Mouse (Mus musculus): ENCODE results near the gene Gm12830.

The Gm12830 gene

DNA sequence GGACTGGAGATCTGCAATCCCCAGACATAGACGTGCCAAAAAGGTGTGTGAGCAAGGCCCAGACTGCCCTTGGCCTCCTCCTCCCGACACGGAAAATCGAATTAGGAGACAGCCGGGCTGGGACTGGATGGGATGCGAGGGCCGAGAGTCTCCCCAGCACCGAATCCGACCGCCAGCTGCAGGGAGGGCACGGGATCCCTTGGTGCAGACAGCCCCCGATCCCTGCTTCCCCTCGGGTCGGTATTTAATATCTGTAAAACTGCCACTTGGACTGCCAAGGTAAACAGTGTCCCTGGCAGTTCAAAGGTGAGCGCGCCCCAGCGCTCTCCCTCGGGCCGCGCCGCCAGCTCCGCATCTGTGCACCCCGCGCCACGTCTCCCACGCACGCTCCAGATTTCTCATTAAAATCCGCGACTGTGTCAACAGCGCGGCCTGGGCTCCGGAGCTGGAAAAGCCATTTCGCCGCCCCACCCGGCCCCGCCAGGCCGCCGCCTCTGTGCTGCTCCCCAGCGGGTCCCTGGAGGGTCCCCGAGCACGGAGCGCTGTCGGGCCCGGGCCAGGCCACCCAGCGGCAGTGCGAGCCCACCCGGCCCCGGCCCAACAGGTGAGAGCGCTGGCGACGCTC is 21.7 kb downstream of the Gm12830 start:
- intact Hi-C loops (cut with DNase I), result no loop called here

DNA sequence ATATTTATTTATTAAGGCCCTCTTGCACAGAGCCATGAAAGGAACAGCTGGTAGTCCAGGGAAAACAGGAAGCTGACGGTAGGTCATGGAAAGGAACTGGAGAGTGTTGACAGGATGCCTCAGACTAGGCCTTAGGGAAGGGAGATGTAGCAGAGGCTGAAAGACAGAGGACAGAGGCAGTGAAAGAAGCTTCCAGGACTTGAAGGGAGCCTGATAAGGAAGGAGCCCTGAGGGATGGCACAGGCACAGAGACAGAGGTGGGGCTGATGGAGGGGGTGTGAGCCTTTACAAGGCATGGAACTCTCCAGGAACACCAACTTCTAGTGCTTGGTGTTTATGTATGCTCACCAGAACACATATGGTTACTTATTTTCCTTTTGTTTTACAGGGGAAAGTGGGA is 23.1 kb downstream of the Gm12830 start:
- intact Hi-C loops (cut with DNase I), result no loop called here

DNA sequence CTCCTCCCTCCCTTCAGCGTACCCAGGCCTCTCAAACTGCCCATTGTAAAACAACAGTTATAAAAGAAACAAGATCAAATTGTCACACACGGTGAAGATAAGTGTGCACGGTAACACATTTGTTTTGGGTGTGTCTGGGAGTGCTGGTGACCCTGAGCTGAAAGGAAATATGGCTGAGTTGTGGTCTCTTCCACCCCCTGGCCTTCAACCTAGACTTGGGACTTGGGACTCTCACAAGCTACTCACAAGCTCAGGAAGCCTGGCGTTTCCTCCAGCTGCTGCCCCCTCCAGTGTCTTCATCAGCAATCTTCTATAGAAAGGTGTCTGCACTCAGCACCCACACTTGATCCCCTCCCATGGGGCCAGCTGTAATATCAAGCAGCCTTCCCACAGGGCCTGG is 24.1 kb downstream of the Gm12830 start:
- intact Hi-C loops (cut with DNase I), result no loop called here

DNA sequence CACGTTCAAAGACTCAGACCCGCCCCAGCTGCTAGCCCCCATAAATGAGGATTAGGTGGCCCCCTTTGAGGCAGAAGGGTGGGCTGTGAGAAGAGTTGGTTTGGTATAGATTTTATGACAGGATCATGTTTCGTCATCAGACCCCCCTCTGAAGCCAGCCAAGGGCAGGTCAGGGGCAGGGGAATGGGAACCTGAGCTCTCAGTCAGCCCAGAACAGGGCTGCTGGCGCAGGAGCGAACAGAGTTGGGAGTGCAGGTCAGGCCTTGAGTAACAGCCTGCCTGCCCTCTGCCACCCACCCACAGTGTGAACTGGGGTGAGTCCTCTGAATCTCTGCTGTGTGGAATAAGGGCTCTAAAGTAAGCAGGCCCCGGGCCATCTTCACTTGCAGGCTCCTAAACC is 25.2 kb downstream of the Gm12830 start:
- intact Hi-C loops (cut with DNase I), result no loop called here

DNA sequence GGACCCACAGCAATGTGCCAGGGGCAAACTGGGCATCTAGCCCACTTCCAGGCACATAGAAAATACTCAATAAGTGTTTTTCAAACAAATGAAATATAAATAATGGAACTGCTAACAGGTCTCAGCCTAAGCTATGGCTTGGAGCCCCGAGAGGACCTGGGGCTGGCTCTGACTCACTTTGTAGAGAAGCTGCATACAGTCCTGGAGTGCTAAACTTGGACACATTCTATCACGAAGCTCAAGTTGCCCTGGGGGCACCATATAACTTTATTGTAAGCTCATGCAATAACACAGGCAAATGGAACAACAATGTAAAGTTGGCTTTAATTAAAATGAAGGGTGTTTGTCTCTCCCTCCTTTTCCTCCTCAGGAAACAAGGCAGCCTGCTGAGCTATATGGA is 32.4 kb downstream of the Gm12830 start:
- intact Hi-C loops (cut with DNase I), result no loop called here

DNA sequence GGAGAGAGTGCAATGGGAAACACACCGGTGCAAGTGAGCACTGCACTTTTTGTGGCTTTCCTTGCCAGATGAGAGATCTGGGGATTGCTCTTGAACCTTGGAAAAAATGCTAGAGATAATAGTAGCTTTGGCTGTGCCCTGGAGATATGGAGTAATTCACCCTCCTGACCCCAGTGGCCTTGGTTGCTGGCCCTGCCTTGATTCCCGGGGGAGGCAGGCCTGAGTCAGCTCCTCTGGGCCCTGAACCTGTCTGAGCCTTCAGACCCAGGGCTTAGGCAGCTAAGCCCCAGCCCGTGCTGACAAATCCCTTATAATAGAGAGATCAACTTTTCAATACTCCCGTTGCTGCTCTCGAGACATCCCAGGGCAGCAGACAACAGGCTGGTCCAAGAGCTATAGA is 36.9 kb downstream of the Gm12830 start:
- intact Hi-C loops (cut with DNase I), result no loop called here

DNA sequence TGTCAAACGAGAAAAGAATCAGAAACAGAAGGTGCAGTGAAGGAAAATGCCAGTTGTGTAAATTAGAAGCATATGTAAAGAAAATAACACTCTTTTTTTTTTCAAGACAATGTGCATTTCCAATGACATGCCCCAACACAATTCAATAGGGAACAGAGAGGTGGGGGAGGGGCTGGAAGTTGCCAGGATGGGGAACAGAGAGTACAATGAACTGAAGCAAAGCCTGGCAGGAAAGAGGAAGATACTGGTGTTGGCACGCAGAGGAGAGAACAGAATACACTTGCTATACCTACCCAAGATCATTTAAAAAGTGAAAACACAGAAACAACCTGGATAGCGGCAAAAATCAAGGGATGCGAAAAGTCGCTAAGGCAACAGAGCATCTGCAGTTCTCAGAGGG is 41.6 kb downstream of the Gm12830 start:
- intact Hi-C loops (cut with DNase I), result no loop called here

DNA sequence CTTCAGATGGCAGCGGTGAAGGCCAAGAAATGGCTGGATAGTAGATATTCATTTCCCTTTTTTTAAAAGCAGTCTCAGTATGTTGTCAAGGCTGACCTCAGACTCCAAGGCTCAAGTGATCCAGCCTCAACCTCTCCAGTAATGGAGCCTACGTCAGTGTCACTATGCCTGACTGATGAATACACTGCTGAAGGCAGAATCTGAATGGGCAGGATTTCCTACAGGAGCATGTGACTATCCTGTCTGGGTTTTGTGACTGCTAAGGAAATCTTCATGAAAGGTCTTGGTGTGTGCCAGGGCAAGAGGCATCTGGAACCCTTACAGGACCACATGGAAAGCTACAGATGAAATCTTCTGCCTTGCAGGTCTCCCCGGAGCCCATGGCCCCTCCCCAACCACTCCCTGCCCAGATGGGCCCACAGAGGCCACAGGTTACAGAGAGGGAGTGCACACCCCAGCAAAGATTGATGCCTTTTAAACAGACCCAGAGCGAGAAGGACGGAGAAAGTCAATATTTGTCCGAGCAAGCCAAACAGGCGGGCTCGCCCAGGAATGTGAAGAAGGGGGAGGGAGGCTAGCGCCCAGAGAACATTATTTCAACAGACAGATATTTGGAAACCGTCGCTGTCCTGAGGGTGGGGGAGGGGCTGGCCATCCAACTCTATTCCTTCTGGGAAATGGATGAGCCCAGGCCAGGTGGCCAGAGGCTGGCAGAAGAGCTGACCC is 48.4 kb downstream of the Gm12830 start:
- intact Hi-C loops (cut with DNase I), result no loop called here

DNA sequence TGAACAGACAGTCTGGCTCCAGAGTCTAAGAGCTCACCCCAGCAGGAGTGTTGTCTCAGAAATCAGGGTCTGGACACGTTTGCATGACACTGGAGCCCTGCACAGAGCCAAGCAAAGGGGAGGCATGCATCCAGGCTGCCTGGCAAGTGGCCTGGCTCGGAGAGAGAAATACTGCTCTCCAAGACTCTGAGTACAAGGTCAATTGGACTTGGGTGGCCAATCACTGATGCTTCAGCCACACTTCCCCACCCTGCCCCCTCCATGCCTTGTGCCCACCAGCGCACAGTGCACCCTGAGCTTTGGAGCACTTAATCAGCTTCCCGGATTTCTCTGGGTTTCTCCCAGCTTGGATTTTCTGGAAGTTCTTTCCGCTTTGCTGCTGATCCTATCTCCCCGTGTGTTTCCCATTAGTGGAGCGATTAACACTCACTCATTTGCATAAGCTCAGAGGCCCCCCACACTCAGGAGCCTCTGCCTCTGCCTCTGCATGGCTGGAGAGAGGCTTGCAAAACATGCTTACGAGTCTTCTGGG is 55.0 kb downstream of the Gm12830 start:
- intact Hi-C loops (cut with DNase I), result no loop called here

DNA sequence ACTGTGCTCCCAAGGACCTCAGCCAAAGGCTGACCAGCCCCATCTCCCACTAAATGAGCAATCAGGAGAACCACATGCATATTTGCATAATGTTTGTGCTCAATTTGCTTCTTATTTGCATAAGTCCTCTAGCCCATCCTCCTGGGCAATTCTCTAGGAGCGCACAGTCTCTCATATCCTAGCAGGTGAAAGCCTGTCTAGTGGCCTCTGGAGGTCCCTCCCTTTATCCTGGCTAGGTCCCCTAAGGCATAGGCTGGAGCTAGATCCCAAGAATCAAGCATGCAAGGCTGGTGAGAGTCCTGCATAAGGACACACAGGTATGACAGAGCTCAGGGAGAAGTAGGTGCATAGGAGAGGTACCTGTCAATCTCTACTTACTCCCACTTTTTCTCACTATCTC is 60.7 kb downstream of the Gm12830 start:
- intact Hi-C loops (cut with DNase I), result no loop called here

DNA sequence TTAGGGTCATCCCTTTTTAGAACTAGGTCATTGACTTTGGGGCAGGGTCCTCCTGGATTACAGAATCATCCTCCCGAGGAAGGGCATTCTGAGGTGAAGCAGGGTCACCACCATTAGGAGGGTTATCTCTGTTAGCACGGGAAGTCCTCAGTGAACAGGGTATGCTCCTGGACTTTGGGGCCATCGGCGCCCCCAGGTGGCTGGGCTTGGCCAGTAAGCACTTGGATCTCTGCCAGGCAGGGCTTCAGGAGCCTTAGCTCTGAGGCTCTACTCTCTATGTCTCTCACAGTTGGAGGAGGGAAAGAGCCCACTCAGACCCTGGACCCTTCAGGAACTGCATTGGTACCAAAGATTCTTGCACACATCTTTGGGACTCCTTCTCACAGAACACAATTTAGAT is 76.3 kb downstream of the Gm12830 start:
- intact Hi-C loops (cut with DNase I), result no loop called here

DNA sequence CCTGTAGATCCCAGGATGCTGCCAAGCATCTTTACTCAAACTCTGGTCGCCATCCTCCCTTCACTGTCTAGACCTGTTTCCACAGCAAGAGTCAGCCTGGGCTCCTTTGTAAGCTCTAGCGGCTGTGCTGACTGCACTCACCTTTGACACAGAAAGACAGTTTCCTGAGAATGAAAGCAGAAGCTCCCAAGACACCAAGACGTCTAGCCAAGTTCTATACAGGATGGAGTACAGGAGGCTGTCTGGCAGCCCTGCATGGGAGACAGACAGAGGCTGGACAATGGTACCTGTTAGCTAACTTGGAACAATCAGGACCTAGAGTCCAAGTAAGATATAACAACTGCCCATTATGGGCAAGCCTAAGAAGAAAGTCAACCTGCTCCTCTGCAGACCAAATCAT is 78.4 kb downstream of the Gm12830 start:
- intact Hi-C loops (cut with DNase I), result no loop called here

DNA sequence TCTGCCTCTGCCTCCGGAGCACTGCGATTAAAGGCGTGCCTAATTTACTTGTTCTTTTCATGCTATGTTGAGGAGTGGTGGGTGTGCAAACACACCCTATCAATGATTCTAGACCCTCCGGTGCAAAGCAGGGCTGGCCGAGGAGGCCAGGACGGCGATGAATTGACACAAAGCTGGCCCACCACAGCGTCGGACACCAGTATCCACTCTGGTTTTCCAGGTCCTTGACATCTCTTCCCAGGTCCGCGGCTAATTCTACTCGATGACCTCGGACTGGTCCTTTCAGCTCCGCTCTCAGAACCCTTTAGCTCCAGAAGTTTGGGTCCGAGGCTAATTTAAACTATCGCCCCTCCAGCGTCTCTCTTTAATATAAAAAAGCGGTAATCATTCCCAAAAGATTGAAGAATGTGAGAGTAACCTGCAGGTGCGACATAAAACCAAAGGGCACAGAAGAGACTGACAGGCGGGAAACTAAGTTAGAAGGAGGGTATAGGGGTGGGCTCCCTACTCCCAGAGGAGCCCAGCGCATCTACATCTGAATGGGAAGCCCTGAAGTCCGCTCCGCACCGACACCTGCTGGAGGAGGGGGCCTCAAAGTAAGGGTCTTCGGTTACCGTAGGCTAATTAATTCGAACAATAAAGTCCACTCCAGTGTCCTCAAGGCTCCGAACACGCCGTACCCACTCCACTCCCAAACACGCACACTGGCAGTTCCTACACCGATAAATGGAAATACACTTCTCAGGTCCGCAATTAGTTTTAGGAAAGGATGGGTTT is 79.5 kb downstream of the Gm12830 start:
- intact Hi-C loops (cut with DNase I), result no loop called here

DNA sequence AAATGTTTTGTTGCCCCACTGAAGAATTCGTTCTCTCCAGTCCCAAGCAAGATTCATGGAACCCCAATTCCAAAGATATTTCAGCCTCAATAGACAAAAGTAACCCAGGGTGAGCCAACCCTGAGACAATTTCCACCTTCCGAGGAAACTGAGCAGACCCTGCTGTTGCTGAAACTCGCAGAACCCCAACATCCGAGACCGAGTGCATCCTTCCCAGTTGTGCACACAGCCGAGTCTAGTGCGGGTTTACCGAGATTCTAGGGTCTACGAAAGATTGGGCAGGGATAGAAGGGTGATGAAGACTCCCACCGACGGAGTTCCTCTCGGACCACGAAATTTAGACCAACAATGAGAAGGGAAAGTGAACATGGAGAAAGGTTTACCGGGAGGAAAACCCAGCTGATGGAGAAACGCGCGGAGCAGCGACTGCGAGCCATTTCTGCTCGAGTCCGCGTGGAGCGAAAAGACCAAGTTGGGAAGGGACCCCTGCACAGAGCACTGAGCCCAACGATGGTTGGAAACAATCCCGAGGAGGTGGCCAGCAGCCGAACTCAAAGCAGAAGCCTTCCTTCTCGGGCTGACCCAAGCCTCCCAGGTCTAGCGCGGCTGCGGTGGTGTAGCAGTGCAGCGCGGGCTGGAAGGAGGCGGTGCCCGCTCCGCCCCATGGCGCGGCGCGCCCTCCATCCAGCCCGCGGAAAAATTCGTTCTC is 80.3 kb downstream of the Gm12830 start:
- intact Hi-C loops (cut with DNase I), result no loop called here

DNA sequence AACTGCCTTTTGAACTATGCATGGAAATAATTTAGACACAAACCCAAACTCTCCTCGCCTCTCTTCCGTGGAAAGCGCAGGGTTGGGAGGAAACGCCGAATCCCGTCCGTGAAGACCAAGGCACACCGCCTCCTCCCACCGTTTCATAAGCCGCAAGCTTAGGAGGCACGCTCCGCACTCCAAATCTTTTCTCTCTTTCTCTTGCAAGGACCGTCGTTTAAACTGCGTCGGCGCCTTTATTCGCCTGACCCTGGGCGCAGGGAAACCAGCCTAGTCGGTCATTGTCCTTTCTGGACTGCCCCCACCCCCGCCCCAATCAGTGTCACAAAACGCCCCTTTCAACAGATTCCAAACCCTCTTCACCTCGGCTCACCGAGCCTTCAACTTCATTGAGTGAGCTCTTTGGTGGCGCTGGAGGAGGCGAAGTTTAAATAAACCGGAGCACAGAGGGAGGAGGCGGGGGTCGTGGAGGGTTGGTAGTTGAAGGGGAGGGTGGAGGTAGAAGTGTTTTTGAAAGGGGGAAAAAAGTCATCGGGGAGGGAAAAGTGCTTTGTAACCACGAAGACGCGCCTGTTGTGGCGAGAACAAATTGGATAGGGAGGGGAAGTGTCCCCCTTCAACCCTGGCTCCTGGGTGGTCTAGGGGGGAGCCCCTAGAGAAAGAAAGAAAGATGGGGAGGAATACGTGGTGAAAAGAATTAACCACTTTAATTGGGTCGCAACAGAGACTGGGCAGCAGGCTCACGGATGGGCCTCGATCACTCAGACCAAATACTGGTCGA is 81.3 kb downstream of the Gm12830 start:
- intact Hi-C loops (cut with DNase I), result no loop called here

DNA sequence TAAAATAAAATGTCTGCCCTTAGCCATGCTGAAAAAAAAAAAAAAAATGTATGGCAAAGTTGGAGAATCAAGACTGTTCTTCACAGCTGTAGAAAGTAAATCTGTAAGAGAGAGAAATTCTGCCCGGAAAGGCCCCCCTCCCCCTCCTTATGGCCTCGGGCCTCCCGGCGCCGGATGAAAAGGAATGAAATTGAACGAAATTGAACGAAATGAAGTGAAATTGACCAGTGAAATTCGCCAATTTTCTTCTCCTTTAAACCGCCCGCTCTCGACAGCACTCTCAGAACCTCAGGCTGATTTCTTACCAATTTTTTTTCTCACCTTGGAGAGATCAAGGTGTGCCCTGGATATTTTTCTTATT is 81.9 kb downstream of the Gm12830 start:
- intact Hi-C loops (cut with DNase I), result no loop called here

DNA sequence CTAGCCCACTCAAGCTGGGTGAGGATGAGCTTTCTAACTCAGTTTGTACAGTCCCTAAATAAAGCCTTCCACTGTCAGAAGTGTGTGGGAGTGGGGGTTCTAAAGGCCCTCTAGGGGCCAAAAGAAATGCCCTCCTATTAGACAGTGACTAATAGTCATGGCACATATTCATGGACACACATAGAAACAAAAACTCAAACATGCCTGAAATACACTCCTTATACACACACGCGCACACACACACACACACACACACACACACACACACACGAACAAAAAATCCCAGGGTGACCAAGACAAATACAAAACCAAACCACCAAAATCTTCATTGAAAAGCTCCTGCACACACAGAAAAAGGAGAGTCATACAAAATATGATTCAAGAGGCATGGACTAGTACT is 84.0 kb downstream of the Gm12830 start:
- intact Hi-C loops (cut with DNase I), result no loop called here
